Mouse (Mus musculus) heart, adult 2 months (tissue): Measurements from ENCODE around the gene Mettl24. TPM values are rescaled to one million over a fixed set of nuclear protein-coding genes. Genes with fewer than 3 reads are reported as not detected.
"Not testable (repeated sequence)": the region's sequence is repeated elsewhere in the genome, so short reads cannot be mapped to it uniquely, and the experiment has no call there.

Source experiments
- DNase-seq, 2 experiments: peaks; one replicate each; pipeline ENCODE4 v3.0.0; 2021
- H3K27ac ChIP-seq: fragments of 200-600 bp; 2 replicates; pipeline ENCODE4 v1.8.1; 2022
- H3K27me3 ChIP-seq: fragments of 200-500 bp; 2 replicates; pipeline ENCODE4 v1.6.1; 2012; ENCODE audit warnings: mild to moderate bottlenecking, low read length, inconsistent platforms, mixed read lengths; ENCODE audit not compliant: control insufficient read depth, insufficient read depth
- H3K36me3 ChIP-seq: fragments of 200-500 bp; 2 replicates; pipeline ENCODE4 v1.6.1; 2012; ENCODE audit warnings: low read length, inconsistent platforms; ENCODE audit not compliant: control insufficient read depth, insufficient read depth
- H3K4me1 ChIP-seq: fragments of 200-500 bp; 2 replicates; pipeline ENCODE4 v1.6.1; 2011; ENCODE audit warnings: low read length; ENCODE audit not compliant: control insufficient read depth, insufficient read depth
- H3K4me3 ChIP-seq: fragments of 200-600 bp; 2 replicates; pipeline ENCODE4 v1.8.1; 2022
- H3K79me2 ChIP-seq: fragments of 200-500 bp; replicated peaks from 2 replicates; pipeline ENCODE4 v1.6.1; 2012; ENCODE audit warnings: mild to moderate bottlenecking, inconsistent platforms, low read length, moderate library complexity, mixed read lengths; ENCODE audit not compliant: control insufficient read depth, insufficient read depth
- H3K9ac ChIP-seq: fragments of 200-500 bp; 2 replicates; pipeline ENCODE4 v1.6.1; 2012; ENCODE audit warnings: low read depth, mild to moderate bottlenecking, control low read depth, inconsistent platforms, low read length, mixed read lengths
- CTCF ChIP-seq: fragments of 200-600 bp; IDR thresholded peaks from 2 replicates; pipeline ENCODE4 v1.8.1; 2022; ENCODE audit warnings: antibody characterized with exemption, mild to moderate bottlenecking, moderate library complexity
- EP300 ChIP-seq: fragments of 200-500 bp; IDR thresholded peaks from 2 replicates; pipeline ENCODE4 v1.6.1; 2011; ENCODE audit warnings: low read depth, low read length, control low read depth; ENCODE audit not compliant: insufficient read depth
- POLR2A ChIP-seq: fragments of 200-500 bp; IDR thresholded peaks from 2 replicates; pipeline ENCODE4 v1.6.1; 2011; ENCODE audit warnings: mild to moderate bottlenecking, low read depth, low read length, control low read depth; ENCODE audit not compliant: insufficient read depth
- WGBS: fragments of 180-500 bp; shearing (Covaris S2); methylation state at CpG from one replicate; pipeline ENCODE4 v1.1.7; 2018; 5-methylcytosine and 5-hydroxymethylcytosine counted together
- intact Hi-C: fragments of 180-260 bp; cut with DNase I; formaldehyde crosslinking; loops from one replicate; pipeline ENCODE4 v1.15.1; 2025
- polyA plus RNA-seq: library from polyadenylated mRNA; depleted of rRNA; stranded (reverse); fragments of >200 nt; gene quantifications from 2 replicates; pipeline ENCODE4 v1.2.3, GENCODE M21; 2012
- total RNA-seq, 2 experiments: library from RNA; stranded (reverse); gene quantifications; 2 replicates each; pipeline ENCODE4 v1.2.3; 2021

Gene Mettl24
- total and polyA plus RNA-seq, 3 experiments = 0.89 to 1.3 (median 1.2) TPM

- Histone ChIP-seq H3K36me3 (no peaks in the 10 kb centered on the region), H3K9ac (no peak overlapping the region), H3K4me3 (no peak overlapping the region), H3K79me2 (no peaks in the 10 kb centered on the region), H3K4me1 (peaks cover 2% of the 10 kb centered on the region; the same call in 1 of the 2 replicates), H3K27me3 (no peaks in the 10 kb centered on the region), H3K27ac (no peak overlapping the region)
- intact Hi-C loops = no loop called here
- TF ChIP-seq EP300 = no peak
- TF ChIP-seq CTCF = no peak
- no peak for TF ChIP-seq POLR2A
- WGBS = 37% methylated on average over 3 of the region's 3 CpGs
- DNase-seq = no peak
Measured at GRCm38 (mm10) chr10:40740696-40741095, 57.6 kb downstream of the Mettl24 start.

- Histone ChIP-seq H3K27me3 (no peaks in the 10 kb centered on the region), H3K79me2 (no peaks in the 10 kb centered on the region), H3K4me3 (no peak overlapping the region), H3K9ac (no peak overlapping the region), H3K36me3 (no peaks in the 10 kb centered on the region), H3K4me1 (no peaks in the 10 kb centered on the region), H3K27ac (no peak overlapping the region)
- TF ChIP-seq EP300 (no peak), POLR2A (no peak), CTCF (no peak)
- DNase-seq = no peak
- WGBS = 56% methylated on average over 10 of the region's 10 CpGs
- intact Hi-C loops = no loop called here
Measured at GRCm38 (mm10) chr10:40750293-40751047, 67.4 kb downstream of the Mettl24 start.

- Histone ChIP-seq H3K4me3 (no peak overlapping the region), H3K27me3 (no peaks in the 10 kb centered on the region), H3K9ac (no peak overlapping the region), H3K79me2 (no peaks in the 10 kb centered on the region), H3K4me1 (no peaks in the 10 kb centered on the region), H3K36me3 (no peaks in the 10 kb centered on the region), H3K27ac (no peak overlapping the region)
- TF ChIP-seq POLR2A = no peak
- no peak for TF ChIP-seq CTCF
- TF ChIP-seq EP300 = no peak
- no peak for DNase-seq
- intact Hi-C loops = no loop called here
- WGBS = 80% methylated on average over 13 of the region's 13 CpGs
Measured at GRCm38 (mm10) chr10:40751157-40751556, 68.1 kb downstream of the Mettl24 start.

- Histone ChIP-seq H3K79me2 (no peaks in the 10 kb centered on the region), H3K9ac (no peak overlapping the region), H3K36me3 (no peaks in the 10 kb centered on the region), H3K27me3 (no peaks in the 10 kb centered on the region), H3K27ac (no peak overlapping the region), H3K4me1 (no peaks in the 10 kb centered on the region; the same call in 1 of the 2 replicates), H3K4me3 (no peak overlapping the region)
- WGBS = 76% methylated on average over 3 of the region's 3 CpGs
- intact Hi-C loops = no loop called here
- no peak for TF ChIP-seq CTCF
- TF ChIP-seq EP300 = no peak
- no peak for TF ChIP-seq POLR2A
- DNase-seq = no peak
Measured at GRCm38 (mm10) chr10:40753036-40753435, 70.0 kb downstream of the Mettl24 start.

- intact Hi-C loops = no loop called here
- peak overlapping the region; percentile 72 for H3K27ac ChIP-seq
- H3K9ac ChIP-seq = no peak overlapping the region
- H3K36me3 ChIP-seq = no peaks in the 10 kb centered on the region
- H3K79me2 ChIP-seq = no peaks in the 10 kb centered on the region
- TF ChIP-seq POLR2A = no peak
- no peak for TF ChIP-seq EP300
- TF ChIP-seq CTCF = no peak
- H3K4me3 ChIP-seq = no peak overlapping the region
- H3K4me1 ChIP-seq = no peaks in the 10 kb centered on the region; the same call in 1 of the 2 replicates
- peak; percentile 45 to 70 for DNase-seq
- WGBS = 42% methylated on average over 11 of the region's 11 CpGs
- no peaks in the 10 kb centered on the region for H3K27me3 ChIP-seq
Measured at GRCm38 (mm10) chr10:40758171-40759010, 75.3 kb downstream of the Mettl24 start.

GRCm38 (mm10) chr10:40759391-40760194 lies 76.5 kb downstream of the Mettl24 start:
- H3K4me1 ChIP-seq, H3K4me3 ChIP-seq, H3K36me3 ChIP-seq, intact Hi-C loops, H3K27ac ChIP-seq, H3K79me2 ChIP-seq, DNase-seq, H3K9ac ChIP-seq, H3K27me3 ChIP-seq: not testable (repeated sequence)
- 96% methylated on average over 23 of the region's 23 CpGs for WGBS
